Mouse (Mus musculus) brain, embryonic 14.5 days (tissue): Measurements from ENCODE around the gene Rab15.
A peak's percentile ranks its signal among the peaks of the same experiment; 100 is the strongest.

Experiments used
- CTCF ChIP-seq: fragments of 200-500 bp; IDR thresholded peaks from 2 replicates; pipeline ENCODE4 v1.5.1; 2012; ENCODE audit warnings: inconsistent platforms, mild to moderate bottlenecking, moderate library complexity, borderline replicate concordance; ENCODE audit not compliant: insufficient read depth, insufficient read length; ENCODE audit errors: extremely low read depth
- POLR2A ChIP-seq: fragments of 200-500 bp; IDR thresholded peaks from 2 replicates; pipeline ENCODE4 v1.6.1; 2012; ENCODE audit warnings: mild to moderate bottlenecking, inconsistent platforms, borderline replicate concordance; ENCODE audit not compliant: poor library complexity, insufficient read depth, insufficient read length, severe bottlenecking; ENCODE audit errors: extremely low read depth

- TF ChIP-seq POLR2A, result peak; percentile 64; the same call in 1 of the 2 replicates
- no peak for TF ChIP-seq CTCF
Measured at GRCm38 (mm10) chr12:76822002-76822650, 582 bp downstream of the Rab15 start.
